Mouse (Mus musculus) bone marrow macrophage, adult 2 months (primary cell): ENCODE data around the gene Snrpd2.

Experiments used
- CTCF ChIP-seq: IDR thresholded peaks from 2 replicates; pipeline ENCODE4 v1.5.1; 2012; ENCODE audit warnings: low read depth, mild to moderate bottlenecking, low read length, moderate library complexity
- POLR2A ChIP-seq: IDR thresholded peaks from 2 replicates; pipeline ENCODE4 v1.6.1; 2012; ENCODE audit warnings: mild to moderate bottlenecking, low read depth, low read length, borderline replicate concordance

DNA sequence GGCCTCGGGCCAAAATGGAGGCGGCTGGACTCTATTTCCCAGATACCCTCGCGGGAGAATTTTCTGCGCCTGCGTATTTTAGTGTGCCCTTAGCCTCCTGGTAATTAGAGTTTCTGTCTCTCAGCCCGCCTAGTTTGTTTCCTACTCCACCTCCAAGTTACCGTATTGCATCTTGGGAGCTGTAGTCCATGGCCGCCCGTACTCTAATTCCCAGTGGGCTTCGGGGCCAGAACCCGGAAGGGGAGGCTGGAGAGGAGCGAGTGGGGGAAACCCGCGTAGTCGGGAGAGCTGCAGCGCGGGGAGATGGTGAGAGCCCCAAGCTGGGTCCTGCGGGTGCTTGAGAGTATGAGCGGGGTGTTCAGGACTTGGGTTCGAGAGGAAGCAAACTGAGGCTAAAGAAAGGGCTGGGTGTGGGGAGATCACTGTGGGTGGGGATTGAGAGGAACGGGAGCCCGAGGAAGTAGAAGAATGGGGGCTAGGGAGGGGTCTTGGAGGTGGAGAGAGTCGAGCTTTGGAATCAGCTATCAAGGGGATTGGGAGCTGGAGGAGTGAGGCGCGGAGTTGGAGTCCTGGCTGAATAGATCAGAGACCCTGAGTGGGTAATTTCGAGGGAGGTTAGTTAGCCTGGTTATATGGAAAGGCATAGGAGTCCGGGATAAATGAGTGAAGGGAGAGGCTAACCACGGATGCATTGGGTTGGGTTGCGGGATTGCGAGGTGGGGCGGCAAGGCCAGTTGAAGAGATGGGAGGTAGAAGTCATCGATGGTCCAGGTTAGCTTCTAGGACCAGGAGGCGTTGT is 29.7 kb upstream of the Snrpd2 start, which contains the start of gene Fbxo46:
- TF ChIP-seq CTCF (no peak), POLR2A (peak; percentile 82; the same call in 1 of the 2 replicates)
